Mouse (Mus musculus) stomach, postnatal 0 days (tissue): ENCODE data around the gene Hcrtr1.

Source experiments
- CTCF ChIP-seq: IDR thresholded peaks from 2 replicates; pipeline ENCODE4 v1.5.1; 2016; ENCODE audit warnings: antibody characterized with exemption, low read depth, mild to moderate bottlenecking, moderate library complexity
- EP300 ChIP-seq: optimal IDR thresholded peaks from 2 replicates; pipeline ENCODE3; 2016; ENCODE audit warnings: antibody characterized with exemption

- TF ChIP-seq CTCF (no peak), EP300 (no peak)
Observed at GRCm38 (mm10) chr4:130107065-130107443, 32.1 kb downstream of the Hcrtr1 start.
